Mouse (Mus musculus) testis, adult 2 months (tissue): ENCODE data around the gene Armc8.

Source experiments
- CTCF ChIP-seq: fragments of 200-500 bp; IDR thresholded peaks from 2 replicates; pipeline ENCODE4 v1.5.1; 2012; ENCODE audit warnings: low read depth, mild to moderate bottlenecking, inconsistent platforms, low read length, moderate library complexity; ENCODE audit not compliant: control insufficient read depth, insufficient read depth, insufficient replicate concordance
- POLR2A ChIP-seq: fragments of 200-500 bp; IDR thresholded peaks from 2 replicates; pipeline ENCODE4 v1.6.1; 2012; ENCODE audit warnings: low read depth, mild to moderate bottlenecking, inconsistent platforms, low read length, moderate library complexity; ENCODE audit not compliant: control insufficient read depth

GRCm38 (mm10) chr9:99429845-99430244 is 138.9 kb downstream of the Armc8 start:
- no peak for TF ChIP-seq CTCF
- no peak for TF ChIP-seq POLR2A
